Mouse (Mus musculus) cerebellum, postnatal 14 days (tissue): ENCODE data around the gene Lyve1.

ENCODE experiments used
- DNase-seq, 2 experiments: peaks; one replicate each; pipeline ENCODE4 v3.0.0; 2021; ENCODE audit warnings: mixed read lengths in 2 of 2

Lyve1 gene

GRCm38 (mm10) chr7:110808962-110809361 lies 54.1 kb downstream of the Lyve1 start:
- DNase-seq = no peak

GRCm38 (mm10) chr7:110807460-110808030 lies 55.5 kb downstream of the Lyve1 start:
- DNase-seq = no peak

DNA sequence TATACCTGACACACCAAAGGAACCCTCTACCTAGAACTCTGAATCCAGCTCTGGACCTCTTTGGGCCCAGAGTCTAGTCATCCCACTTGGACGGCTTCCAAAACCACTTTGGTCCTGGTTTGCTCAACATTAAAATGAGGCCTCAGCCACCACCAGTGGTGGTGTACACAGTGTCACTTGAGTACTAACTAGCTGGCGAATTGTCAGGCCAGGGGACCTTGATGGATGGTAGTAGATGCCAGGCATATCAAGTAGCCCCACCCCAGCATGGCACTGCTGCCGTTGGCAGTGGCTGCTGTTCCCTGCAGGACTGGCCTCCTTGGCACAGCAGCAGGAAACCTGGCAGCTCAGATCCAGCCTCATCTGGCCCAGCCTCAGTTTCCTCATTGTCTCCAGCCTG lies 58.8 kb downstream of the Lyve1 start:
- peak; percentile 48 to 53 for DNase-seq

GRCm38 (mm10) chr7:110803131-110803530 lies 59.9 kb downstream of the Lyve1 start:
- no peak for DNase-seq

- DNase-seq = peak; percentile 90 to 92
Measured at GRCm38 (mm10) chr7:110801028-110801427, 62.0 kb downstream of the Lyve1 start.
